Mouse (Mus musculus) c-Kit-positive CD71-positive TER-119-negative erythroid progenitor cells, embryonic 14.5 days (primary cell): ENCODE data around the gene Kcna6.

ENCODE experiments used
- DNase-seq: peaks from one replicate; pipeline ENCODE4 v3.0.0-alpha.2; 2013; ENCODE audit warnings: low read depth

The Kcna6 gene

GRCm38 (mm10) chr6:126740211-126741142 lies at the start of gene Kcna6:
Kcna6 (minus strand) TSS chr6:126740674.
- DNase-seq, result no peak

GRCm38 (mm10) chr6:126788863-126789262 lies 48.4 kb upstream of the Kcna6 start:
- DNase-seq, result no peak

GRCm38 (mm10) chr6:126784206-126784605 lies 43.7 kb upstream of the Kcna6 start:
- DNase-seq, result no peak

- DNase-seq, result no peak
Measured at GRCm38 (mm10) chr6:126783651-126784066, 43.2 kb upstream of the Kcna6 start.

GRCm38 (mm10) chr6:126783056-126783455 lies 42.6 kb upstream of the Kcna6 start:
- DNase-seq, result no peak

- DNase-seq, result no peak
Measured at GRCm38 (mm10) chr6:126777889-126778288, 37.4 kb upstream of the Kcna6 start.

- no peak for DNase-seq
Measured at GRCm38 (mm10) chr6:126773873-126774272, 33.4 kb upstream of the Kcna6 start.

GRCm38 (mm10) chr6:126772326-126772725 lies 31.9 kb upstream of the Kcna6 start:
- no peak for DNase-seq

GRCm38 (mm10) chr6:126770146-126770731 lies 29.8 kb upstream of the Kcna6 start:
- no peak for DNase-seq

GRCm38 (mm10) chr6:126768957-126769665 lies 28.6 kb upstream of the Kcna6 start:
- no peak for DNase-seq

- DNase-seq, result no peak
Measured at GRCm38 (mm10) chr6:126767610-126768532, 27.4 kb upstream of the Kcna6 start.

- no peak for DNase-seq
Measured at GRCm38 (mm10) chr6:126766552-126766951, 26.1 kb upstream of the Kcna6 start.

- no peak for DNase-seq
Measured at GRCm38 (mm10) chr6:126764563-126765091, 24.2 kb upstream of the Kcna6 start.

GRCm38 (mm10) chr6:126761362-126761761 lies 20.9 kb upstream of the Kcna6 start:
- no peak for DNase-seq

GRCm38 (mm10) chr6:126755729-126756411 lies 15.4 kb upstream of the Kcna6 start:
- no peak for DNase-seq

- DNase-seq, result no peak
Measured at GRCm38 (mm10) chr6:126752520-126752919, 12.0 kb upstream of the Kcna6 start.

GRCm38 (mm10) chr6:126745888-126746287 lies 5.4 kb upstream of the Kcna6 start:
- DNase-seq, result no peak

GRCm38 (mm10) chr6:126742610-126743009 lies 2.1 kb upstream of the Kcna6 start:
- no peak for DNase-seq

GRCm38 (mm10) chr6:126739326-126740210 lies 906 bp downstream of the Kcna6 start:
- no peak for DNase-seq

GRCm38 (mm10) chr6:126736996-126737395 lies 3.5 kb downstream of the Kcna6 start:
- no peak for DNase-seq
